Mouse (Mus musculus) erythroblast, embryonic 14.5 days (primary cell): ENCODE data around the gene Tmem30a. TPM values are rescaled to one million over a fixed set of nuclear protein-coding genes. Genes with fewer than 3 reads are reported as not detected.

Source experiments
- H3K27me3 ChIP-seq: 2 replicates; pipeline ENCODE4 v1.6.1; 2012; ENCODE audit warnings: inconsistent platforms; ENCODE audit not compliant: control insufficient read depth
- H3K36me3 ChIP-seq: 2 replicates; pipeline ENCODE4 v1.6.1; 2012; ENCODE audit warnings: mild to moderate bottlenecking, inconsistent platforms; ENCODE audit not compliant: control insufficient read depth
- H3K4me1 ChIP-seq: 2 replicates; pipeline ENCODE4 v1.6.1; 2012; ENCODE audit warnings: inconsistent platforms; ENCODE audit not compliant: control insufficient read depth
- H3K4me3 ChIP-seq: replicated peaks from 2 replicates; pipeline ENCODE3; 2012; ENCODE audit warnings: moderate library complexity, mild to moderate bottlenecking, inconsistent platforms
- H3K9me3 ChIP-seq: 2 replicates; pipeline ENCODE4 v1.6.1; 2012; ENCODE audit warnings: low read length, inconsistent platforms, mixed read lengths; ENCODE audit not compliant: control insufficient read depth
- GATA1 ChIP-seq: IDR thresholded peaks from 2 replicates; pipeline ENCODE4 v1.6.1; 2012; ENCODE audit warnings: low read length, inconsistent platforms, mixed read lengths
- TAL1 ChIP-seq: IDR thresholded peaks from 3 replicates; pipeline ENCODE4 v1.6.1; 2012; ENCODE audit warnings: low read length, inconsistent platforms, mixed read lengths
- polyA plus RNA-seq: library from polyadenylated mRNA; stranded (reverse); fragments of >175 nt; gene quantifications from 2 replicates; pipeline ENCODE4 v1.2.3, GENCODE M21; 2012

Gene Tmem30a
- polyA plus RNA-seq: 4.7 and 7.2 TPM in 2 replicates

DNA sequence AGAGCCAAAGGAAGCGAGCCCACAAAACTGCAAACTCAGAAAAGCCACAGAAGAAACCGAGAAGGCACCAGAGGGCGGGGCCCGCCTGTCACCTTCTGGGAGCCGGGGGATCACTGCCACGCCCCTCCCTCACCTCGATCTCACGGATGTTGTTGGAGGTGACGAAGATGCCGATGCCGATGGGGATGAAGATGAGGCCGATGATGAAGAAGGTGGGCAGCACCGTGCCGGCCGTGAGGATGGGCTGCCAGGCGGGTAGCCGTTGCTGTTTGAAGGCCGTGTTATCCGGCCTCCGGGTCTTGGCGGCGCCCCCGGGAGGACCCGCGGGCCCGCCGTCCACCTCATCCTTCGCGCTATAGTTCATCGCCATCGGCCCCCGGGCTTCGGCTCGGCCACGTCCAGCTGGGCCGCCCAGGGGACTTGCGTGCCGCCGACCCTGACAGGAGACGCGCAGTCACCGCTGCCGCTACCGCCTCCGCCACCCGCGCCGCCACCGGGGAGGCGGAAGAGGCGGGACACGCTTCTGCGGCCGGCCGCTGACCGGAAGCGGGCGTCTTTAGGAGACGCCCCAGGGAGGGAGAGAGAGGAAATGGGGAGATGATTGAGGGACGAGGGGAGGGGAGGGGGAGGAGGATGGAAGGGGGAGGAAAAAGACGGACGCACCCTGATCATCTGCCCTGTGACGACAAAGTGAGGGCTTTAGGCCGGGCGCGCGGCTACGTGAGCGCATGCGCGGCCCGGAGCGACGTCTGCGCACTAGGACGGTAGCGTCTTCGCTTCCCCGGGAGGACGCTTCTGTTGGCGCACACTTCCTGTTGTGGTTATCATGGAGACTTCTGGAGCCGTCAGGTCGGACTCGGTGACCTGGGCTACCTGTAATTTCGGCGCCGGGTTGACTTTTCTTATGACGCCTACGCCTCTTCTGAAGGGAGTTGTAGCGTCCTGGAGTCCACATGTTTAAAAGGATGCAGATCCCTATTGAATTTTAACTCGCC lies at the start of gene Tmem30a:
Gene Tmem30a, minus strand, starts transcription at position 667 of the 995 bp plus-strand sequence.
- Histone ChIP-seq H3K27me3 (no peaks in the 10 kb centered on the region), H3K4me3 (peak within 1 kb of the TSS; percentile 78), H3K36me3 (no peaks in the 10 kb centered on the region), H3K4me1 (peaks cover 28% of the 10 kb centered on the region), H3K9me3 (no peaks in the 10 kb centered on the region)
- TF ChIP-seq TAL1 (no peak), GATA1 (no peak)

DNA sequence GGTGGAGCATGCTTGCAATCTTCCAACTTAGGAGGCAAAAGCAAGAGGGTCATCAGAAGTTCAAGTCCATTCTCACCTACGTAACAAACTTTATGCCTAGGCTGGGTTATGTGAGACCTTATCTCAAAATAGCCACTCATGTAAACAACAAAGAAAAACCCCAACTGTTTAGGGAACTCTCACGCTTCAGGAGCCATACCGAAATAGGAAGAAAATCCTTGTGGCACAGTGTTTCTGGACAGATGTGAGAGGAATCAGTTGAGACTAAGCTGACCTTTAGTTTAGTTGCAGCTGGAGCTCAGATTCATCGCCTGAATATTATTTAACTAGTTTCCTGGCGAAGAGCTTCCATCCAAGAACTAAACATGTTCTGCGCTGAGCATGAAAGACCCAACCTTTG lies 49.3 kb upstream of the Tmem30a start:
- TF ChIP-seq GATA1 (no peak), TAL1 (no peak)
- Histone ChIP-seq H3K4me3 (no peak overlapping the region), H3K4me1 (no peaks in the 10 kb centered on the region), H3K9me3 (no peaks in the 10 kb centered on the region), H3K27me3 (no peaks in the 10 kb centered on the region), H3K36me3 (no peaks in the 10 kb centered on the region)

DNA sequence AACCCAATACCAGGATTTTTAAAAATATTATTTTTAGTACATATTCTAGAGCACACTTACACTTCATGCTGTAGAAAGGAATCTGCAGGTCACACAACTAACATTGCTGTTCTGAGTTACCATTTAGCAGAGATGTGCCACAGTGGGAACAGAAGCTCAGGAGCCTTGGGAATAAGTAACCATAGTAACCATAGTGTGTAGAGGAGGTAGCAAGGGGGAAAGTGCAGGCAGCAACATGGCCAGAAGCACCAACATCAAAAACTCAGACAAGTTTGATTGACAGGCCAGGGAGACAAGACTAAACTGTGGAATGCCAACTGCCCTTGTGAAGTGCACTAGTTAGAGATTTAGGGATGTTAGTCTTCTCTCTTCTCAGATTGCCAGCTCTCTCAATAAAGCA lies 48.7 kb upstream of the Tmem30a start:
- Histone ChIP-seq H3K36me3 (no peaks in the 10 kb centered on the region), H3K9me3 (no peaks in the 10 kb centered on the region), H3K27me3 (no peaks in the 10 kb centered on the region), H3K4me1 (no peaks in the 10 kb centered on the region), H3K4me3 (no peak overlapping the region)
- TF ChIP-seq TAL1 (no peak), GATA1 (no peak)

DNA sequence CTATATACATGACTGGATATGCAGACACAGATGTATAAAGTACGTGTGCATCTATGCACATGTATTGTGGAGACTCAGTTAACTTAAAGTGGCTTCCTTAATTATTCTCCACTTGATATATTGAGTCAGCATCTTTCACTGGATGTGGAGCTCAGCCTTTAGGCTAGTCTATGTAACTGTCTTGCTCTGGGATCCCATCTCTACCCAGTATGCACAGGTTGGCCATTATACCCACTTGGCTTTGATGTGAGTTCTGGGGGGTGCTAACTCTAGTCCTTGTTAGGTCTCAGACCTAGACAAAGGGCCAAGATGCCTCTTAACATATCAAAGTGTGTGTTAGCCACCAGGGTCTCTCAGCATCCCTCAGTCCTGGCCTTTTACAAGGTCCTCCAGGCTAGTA lies 38.0 kb upstream of the Tmem30a start:
- no peak overlapping the region for H3K4me3 ChIP-seq
- no peak for TF ChIP-seq GATA1
- no peak for TF ChIP-seq TAL1
- no peaks in the 10 kb centered on the region for H3K27me3 ChIP-seq
- H3K9me3 ChIP-seq: no peaks in the 10 kb centered on the region
- H3K4me1 ChIP-seq: no peaks in the 10 kb centered on the region
- no peaks in the 10 kb centered on the region for H3K36me3 ChIP-seq

DNA sequence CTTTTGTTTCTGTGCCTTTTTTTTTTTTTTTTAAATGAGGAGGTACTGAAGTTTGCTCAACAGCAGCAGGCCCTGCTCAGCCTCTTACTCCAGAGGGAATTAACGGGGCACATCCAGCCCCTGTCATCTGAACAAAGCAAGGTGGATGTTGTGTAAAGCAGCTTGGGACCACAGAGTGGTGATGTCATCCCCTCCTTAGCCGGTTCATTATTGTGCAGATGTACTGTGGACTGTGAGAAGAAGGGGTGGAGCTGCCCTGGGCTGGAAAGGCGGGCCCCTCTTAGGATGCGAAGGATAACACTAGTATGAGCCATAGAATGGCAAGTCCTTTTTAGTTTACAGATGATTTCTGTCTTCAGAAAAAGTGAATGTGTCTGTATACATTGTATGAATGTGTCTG lies 37.6 kb upstream of the Tmem30a start:
- Histone ChIP-seq H3K27me3 (no peaks in the 10 kb centered on the region), H3K36me3 (no peaks in the 10 kb centered on the region), H3K4me3 (no peak overlapping the region), H3K9me3 (no peaks in the 10 kb centered on the region), H3K4me1 (no peaks in the 10 kb centered on the region)
- TF ChIP-seq GATA1: no peak
- no peak for TF ChIP-seq TAL1

DNA sequence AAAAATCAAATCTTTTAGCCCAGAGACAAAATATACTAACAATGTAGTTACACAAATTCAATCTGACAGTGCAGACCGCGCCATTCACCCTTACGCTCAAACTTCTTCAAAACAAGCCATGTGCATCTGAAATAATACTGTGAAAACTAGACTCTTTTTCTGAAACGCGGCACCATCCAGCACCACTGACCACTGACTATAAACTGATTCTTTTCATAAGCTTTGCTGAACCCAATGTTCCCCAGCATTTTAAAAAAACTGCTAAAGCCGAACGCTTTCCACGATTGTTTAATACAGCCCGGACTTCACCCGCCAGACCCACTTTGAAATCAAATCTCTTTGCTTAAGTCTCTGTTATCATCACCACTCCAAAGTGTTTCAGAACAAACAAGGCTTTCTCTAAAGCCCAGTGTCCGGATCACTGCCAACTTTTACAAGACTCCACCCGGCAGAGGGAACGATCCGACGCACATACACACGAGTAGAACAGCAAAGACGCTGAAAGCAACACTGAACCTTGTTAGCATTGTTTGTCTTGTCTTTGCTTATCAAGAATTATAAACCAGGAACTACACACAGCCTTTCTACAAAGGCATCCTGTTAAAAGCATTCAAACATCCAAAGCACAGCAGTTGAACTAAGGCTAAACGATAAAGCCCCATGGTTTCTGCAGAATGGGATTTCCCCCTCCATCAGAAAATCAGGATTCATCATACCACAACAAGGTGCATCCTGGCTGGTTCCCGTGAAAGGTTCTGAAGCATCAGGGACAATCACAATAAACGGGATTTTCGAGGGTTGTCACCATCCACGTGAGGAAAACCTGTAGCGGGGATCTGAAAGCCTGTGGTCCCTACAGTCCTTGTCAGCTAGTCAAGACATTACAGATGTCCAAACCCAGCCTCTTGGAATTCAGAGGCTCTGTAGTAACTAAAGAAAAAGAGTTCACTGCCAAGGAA lies 36.8 kb upstream of the Tmem30a start:
- Histone ChIP-seq H3K4me1 (no peaks in the 10 kb centered on the region), H3K36me3 (no peaks in the 10 kb centered on the region), H3K9me3 (no peaks in the 10 kb centered on the region), H3K27me3 (no peaks in the 10 kb centered on the region), H3K4me3 (no peak overlapping the region)
- TF ChIP-seq GATA1: no peak

DNA sequence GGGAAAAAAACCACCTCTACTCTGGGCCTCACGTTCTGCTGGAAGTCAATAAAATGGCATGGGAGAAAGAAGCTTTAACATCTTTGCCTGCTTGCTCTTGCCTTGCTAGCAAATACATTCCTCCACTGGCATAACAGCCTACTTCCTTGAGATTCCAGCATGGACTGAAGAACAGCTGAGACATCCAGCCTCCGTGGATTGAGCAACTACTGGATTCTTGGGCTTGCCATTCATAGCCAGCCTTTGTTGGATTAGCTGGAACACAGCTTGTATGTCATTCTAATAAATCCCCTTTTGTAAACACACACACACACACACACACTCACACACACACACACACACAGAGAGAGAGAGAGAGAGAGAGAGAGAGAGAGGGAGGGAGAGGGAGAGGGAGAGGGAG lies 33.8 kb upstream of the Tmem30a start:
- TF ChIP-seq GATA1 (no peak), TAL1 (no peak)
- Histone ChIP-seq H3K4me1 (no peaks in the 10 kb centered on the region), H3K4me3 (no peak overlapping the region), H3K9me3 (no peaks in the 10 kb centered on the region), H3K27me3 (no peaks in the 10 kb centered on the region), H3K36me3 (no peaks in the 10 kb centered on the region)

DNA sequence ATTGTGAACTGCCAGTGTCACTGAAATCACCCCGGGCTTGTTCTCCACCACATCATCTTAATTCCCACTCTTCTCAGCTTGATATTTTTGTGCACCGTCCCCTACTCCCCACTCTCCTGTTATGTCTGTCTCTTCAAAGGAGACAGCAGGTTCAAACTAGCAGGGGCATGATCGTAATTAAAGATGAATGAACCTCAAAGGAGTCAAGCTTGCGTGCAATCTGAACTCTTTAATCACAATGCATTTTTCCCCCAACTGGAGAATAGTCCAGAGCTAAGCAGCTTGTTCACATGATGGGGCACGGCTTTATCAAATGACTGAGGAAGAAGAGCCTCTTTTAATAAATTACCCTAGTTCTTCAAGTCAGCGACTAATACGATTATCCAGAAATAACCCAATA lies 32.2 kb upstream of the Tmem30a start:
- no peaks in the 10 kb centered on the region for H3K4me1 ChIP-seq
- no peak overlapping the region for H3K4me3 ChIP-seq
- H3K36me3 ChIP-seq: no peaks in the 10 kb centered on the region
- no peaks in the 10 kb centered on the region for H3K27me3 ChIP-seq
- H3K9me3 ChIP-seq: no peaks in the 10 kb centered on the region
- TF ChIP-seq TAL1 (no peak), GATA1 (no peak)

DNA sequence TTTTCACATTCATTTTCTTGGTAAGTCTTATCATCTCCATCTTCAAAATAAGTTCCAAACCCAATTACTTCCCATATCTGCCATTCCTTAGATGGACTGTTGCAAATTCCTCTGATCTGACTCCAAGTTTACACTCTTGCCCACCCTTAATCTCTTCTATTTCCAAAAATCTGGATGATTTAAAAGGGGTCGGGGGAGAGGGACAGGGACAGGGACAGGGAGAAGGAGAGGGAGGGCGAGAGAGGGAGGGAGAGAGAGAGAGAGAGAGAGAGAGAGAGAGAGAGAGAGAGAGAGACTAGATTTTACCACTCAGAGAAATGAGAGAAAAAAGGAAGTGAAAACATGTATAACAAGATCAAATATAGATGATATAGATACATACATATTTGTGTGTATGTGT lies 30.5 kb upstream of the Tmem30a start:
- Histone ChIP-seq H3K9me3 (no peaks in the 10 kb centered on the region; the same call in 1 of the 2 replicates), H3K4me1 (no peaks in the 10 kb centered on the region), H3K36me3 (no peaks in the 10 kb centered on the region), H3K27me3 (no peaks in the 10 kb centered on the region), H3K4me3 (no peak overlapping the region)
- TF ChIP-seq GATA1 (no peak), TAL1 (no peak)
